In the genomic region with DNA sequence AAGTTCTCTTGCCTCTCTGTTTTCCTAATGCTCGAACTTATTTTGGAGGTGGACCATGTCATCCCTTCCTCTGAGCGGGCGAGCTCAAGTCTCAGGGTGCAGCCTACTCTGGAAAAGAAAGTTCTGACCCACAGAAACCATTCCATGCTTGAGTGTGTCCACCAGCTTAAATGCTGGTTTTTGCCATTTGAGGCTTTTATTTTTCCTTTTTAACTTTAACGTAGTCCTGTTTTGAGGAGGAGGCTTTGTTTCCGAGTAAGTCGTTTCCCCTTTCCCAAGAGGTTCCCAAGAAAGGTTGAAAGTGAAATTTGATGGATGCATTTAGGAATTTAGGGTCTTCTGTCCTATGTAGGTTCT, we compare ENCODE assay signal across 8 mouse cellular contexts. TPM values are rescaled to one million over a fixed set of nuclear protein-coding genes. Genes with fewer than 3 reads are reported as not detected.
DNase-seq lines count a peak whose midpoint lies in the region; ATAC-seq and TF ChIP-seq lines count a peak whose summit lies in the region.

No protein-coding gene starts in this region.

- no peak for TF ChIP-seq CTCF in bone marrow macrophage, adult 2 months (IDR thresholded peaks at IDR 0.05; ENCODE audit: low read depth, low read length)

- WGBS in kidney, embryonic 16.5 days, result 0% methylated on average over 6 of the region's 6 CpGs
- WGBS in hindbrain, embryonic 14.5 days, result 0% methylated on average over 6 of the region's 6 CpGs
- 0% methylated on average over 6 of the region's 6 CpGs for WGBS in midbrain, embryonic 16.5 days

- H3K27me3 ChIP-seq in kidney, embryonic 16.5 days (ENCODE audit: insufficient read depth, low read length), result peaks cover 3% of the 10 kb centered on the region; the same call in 1 of the 2 replicates
- H3K27me3 ChIP-seq in hindbrain, embryonic 14.5 days (ENCODE audit: control insufficient read depth, insufficient read depth, low read length), result no peaks in the 10 kb centered on the region
- no peaks in the 10 kb centered on the region for H3K27me3 ChIP-seq in midbrain, embryonic 16.5 days (ENCODE audit: control insufficient read depth, insufficient read depth, low read depth, low read length)

- ATAC-seq in kidney, embryonic 16.5 days (ENCODE audit: low FRiP score, low TSS enrichment), result no peak; the same call in 1 of the 2 replicates
- no peak; the same call in 1 of the 2 replicates for ATAC-seq in hindbrain, embryonic 14.5 days (ENCODE audit: low FRiP score)
- ATAC-seq in midbrain, embryonic 16.5 days, result no peak

- 0 out of 2 replicates have a peak, but pooled peaks cover 4% of the 10 kb centered on the region for H3K36me3 ChIP-seq in kidney, embryonic 16.5 days (ENCODE audit: insufficient read depth, low read length)
- peaks cover 11% of the 10 kb centered on the region for H3K36me3 ChIP-seq in hindbrain, embryonic 14.5 days (replicated peaks; ENCODE audit: control insufficient read depth, insufficient read depth)
- no peaks in the 10 kb centered on the region for H3K36me3 ChIP-seq in midbrain, embryonic 16.5 days (ENCODE audit: control insufficient read depth, insufficient read depth, low read length)

- no peaks in the 10 kb centered on the region for H3K9me3 ChIP-seq in kidney, embryonic 16.5 days (ENCODE audit: low read length)
- H3K9me3 ChIP-seq in hindbrain, embryonic 14.5 days (ENCODE audit: control insufficient read depth, low read length), result no peaks in the 10 kb centered on the region
- no peaks in the 10 kb centered on the region for H3K9me3 ChIP-seq in midbrain, embryonic 16.5 days (replicated peaks; ENCODE audit: control insufficient read depth, low read length, poor library complexity, severe bottlenecking)

- peak overlapping the region; percentile 53 for H3K27ac ChIP-seq in kidney, embryonic 16.5 days (ENCODE audit: low read length)
- H3K27ac ChIP-seq in bone marrow macrophage, adult 2 months (ENCODE audit: insufficient read depth, low read depth, low read length), result peak overlapping the region; percentile 80
- H3K27ac ChIP-seq in hindbrain, embryonic 14.5 days, result peak overlapping the region; percentile 88
- H3K27ac ChIP-seq in midbrain, embryonic 16.5 days (ENCODE audit: low read length), result peak overlapping the region; percentile 89

- DNase-seq in kidney, postnatal 36 days, result no peak
- DNase-seq in hindbrain, embryonic 14.5 days (ENCODE audit: low spot score), result no peak
- no peak for DNase-seq in layer of hippocampus, postnatal 10 days (ENCODE audit: low spot score in 2 of 2)
- DNase-seq in adrenal gland, postnatal 36 days, result no peak
- no peak for DNase-seq in gastrocnemius, postnatal 10 days

- peak overlapping the region; percentile 86 for H3K9ac ChIP-seq in kidney, embryonic 16.5 days (replicated peaks; ENCODE audit: low read length)
- H3K9ac ChIP-seq in hindbrain, embryonic 14.5 days, result peak overlapping the region; percentile 83
- H3K9ac ChIP-seq in midbrain, embryonic 16.5 days (ENCODE audit: low read depth, low read length), result peak overlapping the region; percentile 84

- no peak for TF ChIP-seq POLR2A in bone marrow macrophage, adult 2 months (IDR thresholded peaks at IDR 0.05; ENCODE audit: borderline replicate concordance, low read depth, low read length)

- H3K4me2 ChIP-seq in kidney, embryonic 16.5 days (replicated peaks; ENCODE audit: low read depth, low read length), result peak overlapping the region; percentile 86
- peak overlapping the region; percentile 94 for H3K4me2 ChIP-seq in hindbrain, embryonic 14.5 days (replicated peaks)
- H3K4me2 ChIP-seq in midbrain, embryonic 16.5 days (ENCODE audit: low read length), result peak overlapping the region; percentile 91

- H3K4me3 ChIP-seq in kidney, embryonic 16.5 days (ENCODE audit: low read length), result peak overlapping the region; percentile 85
- peak overlapping the region; percentile 96 for H3K4me3 ChIP-seq in bone marrow macrophage, adult 2 months (ENCODE audit: insufficient read depth, low read length)
- peak overlapping the region; percentile 98 for H3K4me3 ChIP-seq in hindbrain, embryonic 14.5 days (replicated peaks; ENCODE audit: low read length)
- H3K4me3 ChIP-seq in midbrain, embryonic 16.5 days (ENCODE audit: low read depth, low read length), result peak overlapping the region; percentile 96

- peaks cover 11% of the 10 kb centered on the region for H3K4me1 ChIP-seq in kidney, embryonic 16.5 days (ENCODE audit: insufficient read depth, low read length)
- H3K4me1 ChIP-seq in bone marrow macrophage, adult 2 months (ENCODE audit: control insufficient read depth, insufficient read depth, low read length), result peaks cover 20% of the 10 kb centered on the region
- H3K4me1 ChIP-seq in hindbrain, embryonic 14.5 days (replicated peaks; ENCODE audit: control insufficient read depth, insufficient read depth, low read length), result peaks cover 20% of the 10 kb centered on the region
- H3K4me1 ChIP-seq in midbrain, embryonic 16.5 days (ENCODE audit: control insufficient read depth, insufficient read depth, low read length), result peaks cover 14% of the 10 kb centered on the region

RNA-seq across cellular contexts. Expression of a gene that starts 0.6 kb away (rescaled TPM):
- 10.0 and 11.1 TPM in 2 replicates for polyA plus RNA-seq in kidney, embryonic 16.5 days (2015; fragmentation: Nextera tagmentation; extraction: Ambion mirVana)
- polyA plus RNA-seq in bone marrow macrophage, adult 2 months (2012; ENCODE audit: insufficient read depth, insufficient read length, missing spikeins), result 35.0 and 37.5 TPM in 2 replicates
- polyA plus RNA-seq in hindbrain, embryonic 14.5 days (2014; fragmentation: Nextera tagmentation; extraction: Ambion mirVana), result 17.3 and 20.7 TPM in 2 replicates
- polyA plus RNA-seq in midbrain, embryonic 16.5 days (2015; fragmentation: Nextera tagmentation; extraction: Ambion mirVana), result 9.8 and 12.4 TPM in 2 replicates
- total RNA-seq in layer of hippocampus, postnatal 10 days (2021), result 10 to 100 TPM; 37.3 to 37.9 TPM
- 10 to 100 TPM; 36.8 to 37.0 TPM for total RNA-seq in adrenal gland, postnatal 36 days (2021)
- 10 to 100 TPM in 1 of 2 experiments, 1 to 10 TPM in 1; 8.9 to 12.7 TPM for total RNA-seq in gastrocnemius, postnatal 10 days (2021)

RNA-seq across cellular contexts. Expression of a gene that starts 0.8 kb away (rescaled TPM):
- 293 and 329 TPM in 2 replicates for polyA plus RNA-seq in kidney, embryonic 16.5 days (2015; fragmentation: Nextera tagmentation; extraction: Ambion mirVana)
- polyA plus RNA-seq in bone marrow macrophage, adult 2 months (2012; ENCODE audit: insufficient read depth, insufficient read length, missing spikeins), result 242 and 261 TPM in 2 replicates
- 510 and 574 TPM in 2 replicates for polyA plus RNA-seq in hindbrain, embryonic 14.5 days (2014; fragmentation: Nextera tagmentation; extraction: Ambion mirVana)
- 553 and 565 TPM in 2 replicates for polyA plus RNA-seq in midbrain, embryonic 16.5 days (2015; fragmentation: Nextera tagmentation; extraction: Ambion mirVana)
- 100 to 1,000 TPM; 133 to 146 TPM for total RNA-seq in layer of hippocampus, postnatal 10 days (2021)
- 100 to 1,000 TPM; 322 to 834 TPM for total RNA-seq in adrenal gland, postnatal 36 days (2021)
- 10 to 100 TPM; 40.7 to 40.9 TPM for total RNA-seq in gastrocnemius, postnatal 10 days (2021)
